Comparison of ENCODE assay signal across 11 mouse cellular contexts in genomic region chr15:78339627-78340423, GRCm38 (mm10). TPM values are rescaled to one million over a fixed set of nuclear protein-coding genes. Genes with fewer than 3 reads are reported as not detected.
A peak's percentile ranks its signal among the peaks of the same experiment; 100 is the strongest.
DNase-seq lines count a peak whose midpoint lies in the region; ATAC-seq and TF ChIP-seq lines count a peak whose summit lies in the region.
"Not testable (repeated sequence)": the region's sequence is repeated elsewhere in the genome, so short reads cannot be mapped to it uniquely, and the experiment has no call there.
"Had no signal": no experiment of that assay in that cellular context is flagged by ENCODE, and none has a peak within 500 bp of the region (broad histone marks: within the 10 kb centered on the region; RNA-seq: fewer than 3 reads in every experiment).

No protein-coding gene starts in this region.

- TF ChIP-seq CTCF in lung, adult 2 months (IDR thresholded peaks at IDR 0.05; ENCODE audit: insufficient read depth, low read length): peak; percentile 88

- peak; percentile 20 for DNase-seq in Muller cell, postnatal 12 days (ENCODE audit: inconsistent ontology term)
- DNase-seq in cerebellum, adult 8-10 months: peak; percentile 24
- DNase-seq in frontal cortex, postnatal 10 days (ENCODE audit: low spot score in 2 of 2): peak; percentile 25 to 47
- peak; percentile 62 to 74 for DNase-seq in layer of hippocampus, postnatal 10 days (ENCODE audit: low spot score in 2 of 2)
- peak; percentile 50 for DNase-seq in lung, adult 2 months
- DNase-seq in retina, adult 2 months (ENCODE audit: low read depth, low spot score): peak; percentile 9
- peak; percentile 33 for DNase-seq in thymus, postnatal 25 days

- not testable (repeated sequence) for TF ChIP-seq POLR2A in lung, adult 2 months (IDR thresholded peaks at IDR 0.05; ENCODE audit: borderline replicate concordance, extremely low read depth, low read depth, low read length)

- not testable (repeated sequence) for H3K4me1 ChIP-seq in lung, adult 2 months (ENCODE audit: control insufficient read depth, insufficient read depth, low read length)

- WGBS in lung, adult 2 months: 27% methylated on average over 7 of the region's 7 CpGs

- not testable (repeated sequence) for H3K4me3 ChIP-seq in lung, adult 2 months (replicated peaks; ENCODE audit: extremely low read depth, low read depth, low read length)

- peak; percentile 77 to 81 for ATAC-seq in hematopoietic stem cell, adult 5-6 weeks (replicated peaks in 1 of 2; ENCODE audit: insufficient read depth in 1 of 2, low FRiP score in 2 of 2, low TSS enrichment in 1 of 2, low read depth in 1 of 2, poor library complexity in 2 of 2, severe bottlenecking in 2 of 2)

RNA-seq across cellular contexts. Expression of gene Csf2rb, which starts 14.3 kb away (rescaled TPM):
- total RNA-seq in hematopoietic stem cell, adult 5-6 weeks (2017): 21.4 and 24.5 TPM in 2 replicates
- total RNA-seq in layer of hippocampus, postnatal 10 days (2021): 1 to 10 TPM; 1.5 to 2.4 TPM
- 27.2 and 27.4 TPM in 2 replicates for polyA plus RNA-seq in lung, adult 2 months (2012; rRNA removed)

RNA-seq across cellular contexts. Expression of gene Csf2rb2, which starts 34.3 kb away (rescaled TPM):
- 1.7 and 3.3 TPM in 2 replicates for total RNA-seq in hematopoietic stem cell, adult 5-6 weeks (2017)
- 1 to 10 TPM; 2.1 to 3.0 TPM for total RNA-seq in layer of hippocampus, postnatal 10 days (2021)
- 8.4 and 9.5 TPM in 2 replicates for polyA plus RNA-seq in lung, adult 2 months (2012; rRNA removed)

RNA-seq across cellular contexts. Expression of gene Tex33, which starts 55.9 kb away (rescaled TPM):
- 0.75 TPM in 1 of 2 replicates, not detected in the other for total RNA-seq in hematopoietic stem cell, adult 5-6 weeks (2017)
- under 1 TPM in 1 of 2 experiments, not detected in 1; 0.49 TPM for total RNA-seq in layer of hippocampus, postnatal 10 days (2021)
- polyA plus RNA-seq in lung, adult 2 months (2012; rRNA removed): not detected in 2 replicates
- polyA plus RNA-seq: embryonic facial prominence, embryonic 13.5 days; limb, embryonic 15.5 days; urinary bladder, adult 2 months had no signal

Comparison
In these comparisons a context has a peak if more than half of its experiments do, and no peak if none do; other contexts are left out.
1. DNase-seq: peak in every context shown above with its lines; median percentile 68 in layer of hippocampus, postnatal 10 days; 50 in lung, adult 2 months; 36 in frontal cortex, postnatal 10 days; 33 in thymus, postnatal 25 days; 24 in cerebellum, adult 8-10 months; 20 in Muller cell, postnatal 12 days; 9 in retina, adult 2 months.